Mouse (Mus musculus) gastrocnemius, adult 18-20 months (tissue): ENCODE results near the gene Shank3. TPM values are rescaled to one million over a fixed set of nuclear protein-coding genes. Genes with fewer than 3 reads are reported as not detected.
A peak's percentile ranks its signal among the peaks of the same experiment; 100 is the strongest.

Experiments
- DNase-seq: peaks from one replicate; pipeline ENCODE4 v3.0.0; 2021; ENCODE audit warnings: low spot score
- total RNA-seq, 2 experiments: library from RNA; stranded (reverse); gene quantifications; 2 replicates each; pipeline ENCODE4 v1.2.3; 2021

The Shank3 gene
- total RNA-seq, 2 experiments from 2014 or later, result 8.9 to 12.6 TPM

GRCm38 (mm10) chr15:89524001-89524571, 24.7 kb downstream of the Shank3 start:
- DNase-seq, result no peak

- no peak for DNase-seq
These were observed 25.4 kb downstream of the Shank3 start for GRCm38 (mm10) chr15:89524611-89525415.

- no peak for DNase-seq
These were observed 26.0 kb downstream of the Shank3 start for GRCm38 (mm10) chr15:89525464-89525863.

- DNase-seq, result no peak
These were observed 26.5 kb downstream of the Shank3 start for GRCm38 (mm10) chr15:89525896-89526295.

- no peak for DNase-seq
These were observed 27.4 kb downstream of the Shank3 start for GRCm38 (mm10) chr15:89526776-89527325.

- no peak for DNase-seq
These were observed 28.0 kb downstream of the Shank3 start for GRCm38 (mm10) chr15:89527466-89527865.

GRCm38 (mm10) chr15:89528201-89528850, 28.9 kb downstream of the Shank3 start:
- DNase-seq, result no peak

- DNase-seq, result no peak
These were observed 29.5 kb downstream of the Shank3 start for GRCm38 (mm10) chr15:89528923-89529322.

- peak; percentile 42 for DNase-seq
These were observed 30.9 kb downstream of the Shank3 start for GRCm38 (mm10) chr15:89530336-89530735.

- no peak for DNase-seq
These were observed 32.0 kb downstream of the Shank3 start for GRCm38 (mm10) chr15:89531399-89531798.

GRCm38 (mm10) chr15:89532026-89532923, 32.9 kb downstream of the Shank3 start:
- DNase-seq, result no peak

- DNase-seq, result no peak
These were observed 33.8 kb downstream of the Shank3 start for GRCm38 (mm10) chr15:89532924-89533842.

- no peak for DNase-seq
These were observed 34.4 kb downstream of the Shank3 start for GRCm38 (mm10) chr15:89533843-89534207.

- DNase-seq, result no peak
These were observed 44.7 kb downstream of the Shank3 start for GRCm38 (mm10) chr15:89544171-89544570.

- DNase-seq, result no peak
These were observed 47.9 kb downstream of the Shank3 start for GRCm38 (mm10) chr15:89547321-89547720.

- no peak for DNase-seq
These were observed 48.6 kb downstream of the Shank3 start for GRCm38 (mm10) chr15:89547824-89548601.

- no peak for DNase-seq
These were observed 49.4 kb downstream of the Shank3 start for GRCm38 (mm10) chr15:89548837-89549236.

- DNase-seq, result no peak
These were observed 51.1 kb downstream of the Shank3 start for GRCm38 (mm10) chr15:89550506-89550905.

GRCm38 (mm10) chr15:89551733-89552132, 52.3 kb downstream of the Shank3 start:
- DNase-seq, result no peak
